Mouse (Mus musculus) heart, adult 2 months (tissue): ENCODE data around the gene Sds.

ENCODE experiments used
- CTCF ChIP-seq: fragments of 200-600 bp; IDR thresholded peaks from 2 replicates; pipeline ENCODE4 v1.8.1; 2022; ENCODE audit warnings: antibody characterized with exemption, mild to moderate bottlenecking, moderate library complexity
- EP300 ChIP-seq: fragments of 200-500 bp; IDR thresholded peaks from 2 replicates; pipeline ENCODE4 v1.6.1; 2011; ENCODE audit warnings: low read depth, low read length, control low read depth; ENCODE audit not compliant: insufficient read depth

- TF ChIP-seq CTCF (no peak), EP300 (no peak)
Observed at GRCm38 (mm10) chr5:120447305-120447704, 29.0 kb upstream of the Sds start.
